Mouse (Mus musculus) adrenal gland, postnatal 4 days (tissue): ENCODE measurements at regions not wholly inside any gene's neighbourhood (a gene's known extent, or its start where the extent isn't known, plus 50 kb on each side); places are given as distances from the start of the nearest gene placed in this dataset.
"Not testable (repeated sequence)": the region's sequence is repeated elsewhere in the genome, so short reads cannot be mapped to it uniquely, and the experiment has no call there.

Source experiments
- DNase-seq, 2 experiments: peaks; one replicate each; pipeline ENCODE4 v3.0.0; 2021 to 2022; ENCODE audit warnings: low spot score in 2 of 2, mixed read lengths in 2 of 2

DNA sequence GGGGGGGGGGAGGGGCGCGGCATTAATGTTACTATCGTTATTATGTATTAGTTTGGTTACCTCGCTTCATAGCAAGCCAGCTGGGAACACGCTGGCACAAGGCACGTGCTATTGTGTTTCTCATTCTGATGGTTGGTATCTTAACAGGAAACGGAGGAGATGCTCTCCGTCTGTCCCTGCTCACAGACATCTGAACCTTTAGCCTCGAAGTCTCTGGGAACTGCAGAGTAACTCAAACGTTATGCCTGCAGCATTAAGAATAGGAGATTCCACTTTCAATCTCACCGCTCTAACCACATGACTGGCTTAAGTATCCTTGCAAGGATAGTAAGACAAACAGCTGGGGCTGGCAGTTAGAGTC lies 80.0 kb downstream of the Nfkbiz start:
- no peak for DNase-seq

DNA sequence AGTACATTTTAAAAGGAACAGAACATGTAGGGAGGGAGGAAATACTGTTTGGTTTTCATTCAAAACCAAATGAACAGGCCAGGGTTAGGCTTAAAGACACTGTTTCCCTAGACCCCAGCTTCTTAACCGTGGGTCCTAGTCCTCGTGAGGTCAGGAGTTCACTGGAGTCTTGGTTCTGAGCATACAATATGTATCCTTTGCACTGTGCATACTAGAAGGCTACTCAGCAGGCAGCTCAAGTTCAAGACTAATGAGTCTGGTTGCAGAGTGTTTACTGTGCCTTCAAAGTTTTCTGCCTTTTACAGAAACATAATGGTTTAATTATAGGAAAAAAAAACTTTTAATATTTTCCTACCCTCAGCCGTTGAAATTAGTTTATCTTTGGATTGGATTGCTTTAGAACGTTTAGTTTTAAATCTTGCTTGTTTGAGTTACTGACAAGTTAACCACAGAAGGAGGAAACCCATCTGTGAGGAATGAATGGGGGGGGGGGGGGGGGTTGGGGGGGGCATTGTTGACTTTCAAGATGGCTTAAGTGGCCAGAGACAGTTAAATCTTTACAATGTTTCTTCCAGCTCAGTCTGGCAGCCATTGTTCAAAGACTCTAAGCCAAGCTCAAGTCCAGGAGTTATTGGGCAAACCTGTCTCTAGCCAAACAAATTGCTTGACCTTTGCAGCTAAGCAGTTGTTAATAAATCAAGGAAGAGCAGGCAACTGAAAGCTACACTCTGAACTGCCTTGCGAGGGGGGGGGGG lies 80.6 kb downstream of the Nfkbiz start:
- no peak for DNase-seq

- DNase-seq: not testable (repeated sequence)
Measured at GRCm38 (mm10) chr16:55757422-55757815, 81.3 kb downstream of the Nfkbiz start.

DNA sequence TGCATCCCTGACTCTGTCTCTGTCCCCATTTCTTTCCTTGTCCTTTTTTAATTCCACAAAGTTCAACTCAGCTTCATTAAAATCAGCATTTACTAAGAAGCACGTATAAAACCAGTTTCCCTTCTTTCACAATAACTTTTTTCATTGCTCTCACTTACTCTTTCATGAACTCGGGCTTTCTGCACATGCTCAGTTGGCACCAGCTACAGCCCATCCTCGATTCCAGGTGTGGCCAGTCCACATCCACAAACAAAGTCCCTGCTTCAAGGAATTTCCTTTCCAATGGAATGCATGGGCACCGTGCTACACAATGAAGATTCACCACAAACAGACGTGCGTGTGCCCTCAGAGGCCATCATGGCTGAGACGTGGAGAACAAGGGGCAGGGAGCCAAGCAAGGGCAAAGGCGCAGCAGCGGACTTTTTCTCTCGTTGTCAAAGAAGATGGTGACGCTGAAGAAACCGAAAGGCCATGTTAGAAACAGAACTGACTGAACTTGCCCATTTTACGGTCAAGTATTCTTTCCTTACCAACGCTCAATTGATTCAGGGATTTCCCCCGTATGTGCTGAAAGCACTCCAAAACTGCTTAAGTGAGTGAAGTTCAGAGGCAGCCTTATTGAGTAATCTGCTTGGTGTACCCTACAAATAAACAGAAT lies 81.8 kb downstream of the Nfkbiz start:
- DNase-seq: no peak

GRCm38 (mm10) chr16:55755309-55755832 lies 83.3 kb downstream of the Nfkbiz start:
- DNase-seq: no peak

GRCm38 (mm10) chr16:55754092-55754763 lies 84.5 kb downstream of the Nfkbiz start:
- DNase-seq: no peak

DNA sequence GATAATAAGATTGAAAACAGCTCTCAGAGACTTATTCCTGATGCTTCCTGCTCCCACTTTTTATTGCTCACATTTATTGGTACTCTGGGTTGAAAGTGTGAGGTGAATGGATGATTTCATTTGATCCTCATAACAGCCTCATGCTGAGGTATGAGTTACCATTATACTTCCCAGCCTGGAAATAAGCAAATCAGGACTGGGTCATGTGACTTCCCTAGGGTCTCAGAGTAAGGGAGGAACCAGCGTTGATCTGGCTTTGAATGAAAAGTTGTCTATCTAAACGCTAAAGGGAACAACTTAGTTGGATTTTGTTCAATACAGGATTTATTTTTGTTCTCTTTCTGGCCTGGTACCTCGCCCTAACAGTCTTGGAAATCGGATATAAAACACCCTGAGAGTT lies 85.3 kb downstream of the Nfkbiz start:
- no peak for DNase-seq

GRCm38 (mm10) chr16:55747250-55747649 lies 91.4 kb downstream of the Nfkbiz start:
- DNase-seq: no peak

DNA sequence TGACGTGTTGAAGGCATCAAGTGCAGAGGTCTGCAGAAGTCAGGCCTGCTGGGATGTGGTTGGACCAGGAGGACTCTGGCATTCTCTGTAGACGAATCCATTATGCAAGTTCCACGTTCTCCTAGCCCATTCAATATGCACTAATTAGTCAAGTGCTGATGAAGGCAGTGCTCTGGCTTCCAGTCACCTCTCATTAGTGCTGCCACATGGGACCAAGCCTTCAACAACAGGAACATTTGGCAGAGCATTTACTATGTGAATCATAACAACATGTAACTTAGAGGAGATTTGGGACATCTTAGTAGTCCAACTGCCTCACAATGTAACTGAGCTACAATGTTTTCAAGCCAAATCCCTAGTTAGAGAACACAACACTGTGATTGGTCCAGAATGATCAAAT lies 92.5 kb downstream of the Nfkbiz start:
- no peak for DNase-seq

DNA sequence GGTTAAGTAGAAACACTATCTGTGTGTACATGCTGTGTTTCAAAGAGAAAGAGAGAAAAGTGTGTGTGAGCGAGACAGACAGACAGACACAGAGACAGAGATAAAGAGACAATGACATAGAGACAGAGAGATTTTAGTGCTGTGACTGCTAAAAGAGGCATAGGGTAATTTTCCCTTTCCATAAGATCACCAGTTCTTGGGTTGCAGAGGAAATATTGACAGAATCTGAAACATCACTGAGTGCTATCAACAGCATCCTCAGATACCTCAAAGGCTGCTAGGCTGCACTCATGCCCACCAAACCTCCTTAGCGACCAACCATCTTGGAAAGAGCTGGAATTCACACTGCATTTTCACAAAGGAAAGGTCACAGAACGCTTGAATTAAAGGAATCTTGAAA lies 93.6 kb downstream of the Nfkbiz start:
- no peak for DNase-seq

- no peak for DNase-seq
Measured at GRCm38 (mm10) chr16:55741099-55741863, 97.4 kb downstream of the Nfkbiz start.

- DNase-seq: no peak
Measured at GRCm38 (mm10) chr16:55738741-55739140, 100.0 kb downstream of the Nfkbiz start.

- no peak for DNase-seq
Measured at GRCm38 (mm10) chr16:55735476-55735968, 103.2 kb downstream of the Nfkbiz start.

DNA sequence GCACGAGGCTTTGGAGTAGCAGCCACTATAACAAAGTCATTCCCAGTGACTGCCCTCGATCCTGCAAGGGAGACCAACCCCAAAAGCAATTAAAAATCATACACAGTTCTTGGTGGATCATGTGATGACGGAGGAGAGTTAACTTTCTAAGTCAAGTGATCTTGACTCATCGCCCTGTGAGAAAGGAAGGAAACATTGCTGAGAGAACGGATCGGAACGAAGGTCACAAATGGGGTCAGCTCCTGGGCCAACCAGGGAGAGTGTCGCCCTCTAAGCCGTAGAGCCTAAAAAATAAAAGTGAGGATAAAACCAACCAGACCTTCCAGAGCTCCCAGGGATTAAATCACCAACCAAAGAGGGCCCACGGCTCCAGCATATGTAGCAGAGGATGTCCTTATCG lies 104.4 kb downstream of the Nfkbiz start:
- DNase-seq: no peak

GRCm38 (mm10) chr16:55733751-55734150 lies 104.9 kb downstream of the Nfkbiz start:
- DNase-seq: no peak

DNA sequence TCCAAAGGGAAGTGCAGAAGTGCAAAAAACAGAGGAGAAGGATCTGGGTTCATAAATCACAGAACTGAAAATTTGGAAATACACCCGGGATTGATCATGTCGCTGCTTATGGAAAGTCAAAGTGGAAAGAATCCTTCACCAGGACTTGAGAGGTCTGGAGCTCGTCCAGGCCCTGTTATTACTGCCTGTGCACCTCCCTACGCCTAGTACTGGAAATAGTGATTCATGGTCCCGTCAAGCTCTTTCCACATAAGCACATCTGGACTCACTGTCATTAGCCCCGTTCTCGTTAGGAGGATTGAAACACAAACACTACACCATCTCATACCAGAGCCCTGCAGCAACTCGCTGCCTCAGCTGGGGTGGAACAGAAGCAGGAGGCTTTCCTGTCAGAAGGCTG lies 107.7 kb downstream of the Nfkbiz start:
- no peak for DNase-seq

DNA sequence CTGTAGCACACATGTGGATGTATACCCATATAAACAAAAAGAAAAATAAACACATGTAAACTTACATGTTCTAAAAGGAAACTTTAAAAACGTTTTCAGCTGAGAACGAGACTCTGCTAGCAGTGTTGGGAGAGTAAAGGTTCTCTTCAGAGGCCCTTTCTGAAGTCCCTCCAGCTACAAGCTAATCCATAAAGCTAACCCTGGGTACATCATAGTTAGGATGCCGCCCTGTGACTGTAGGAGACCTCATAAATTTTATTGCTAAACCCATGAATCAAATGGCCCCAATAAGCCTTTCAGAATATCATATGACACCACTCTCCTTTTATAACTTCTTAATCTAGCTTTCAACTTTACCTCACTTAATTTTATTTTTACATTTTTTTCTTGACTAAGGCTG lies 112.2 kb downstream of the Nfkbiz start:
- no peak for DNase-seq

DNA sequence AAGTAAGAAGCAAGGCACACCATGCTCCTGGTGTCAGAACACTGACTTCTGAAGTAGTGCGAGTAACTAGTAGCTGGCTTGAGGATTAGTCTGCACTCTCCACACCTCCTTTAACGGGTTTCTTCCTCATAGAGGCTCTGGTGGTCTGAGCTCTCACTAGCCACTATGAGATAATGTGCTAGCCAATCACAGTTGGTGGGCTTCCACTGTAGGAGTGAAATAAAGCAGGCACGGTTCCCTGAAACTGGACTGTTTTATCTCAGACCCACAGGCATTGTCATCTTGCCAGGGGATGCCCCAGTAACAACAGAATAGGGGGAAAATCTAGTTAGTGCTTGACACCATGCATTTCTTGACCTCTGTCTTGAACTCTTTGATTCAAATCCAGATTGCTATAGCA lies 118.3 kb downstream of the Nfkbiz start:
- no peak for DNase-seq

DNA sequence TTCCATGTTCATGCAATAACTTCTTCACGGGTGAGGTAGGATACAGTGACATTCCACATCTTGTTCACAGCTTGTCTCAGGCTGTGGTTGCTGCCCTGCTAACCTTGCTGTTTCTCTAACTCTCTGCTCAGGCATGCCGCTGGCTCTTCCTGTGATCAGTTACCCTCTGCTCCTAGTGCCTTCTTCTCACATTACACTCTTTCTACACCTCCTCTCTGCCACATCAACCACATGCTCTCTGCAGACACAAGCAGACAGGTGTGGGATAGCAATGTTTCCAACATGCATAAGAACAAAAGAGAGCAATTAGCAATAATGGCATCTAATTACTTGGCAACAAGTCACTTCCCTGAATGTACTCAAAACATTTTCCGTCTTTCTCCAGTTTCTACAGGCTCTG lies 128.7 kb downstream of the Nfkbiz start:
- no peak for DNase-seq

GRCm38 (mm10) chr16:55706502-55706901 lies 132.2 kb downstream of the Nfkbiz start:
- DNase-seq: no peak

DNA sequence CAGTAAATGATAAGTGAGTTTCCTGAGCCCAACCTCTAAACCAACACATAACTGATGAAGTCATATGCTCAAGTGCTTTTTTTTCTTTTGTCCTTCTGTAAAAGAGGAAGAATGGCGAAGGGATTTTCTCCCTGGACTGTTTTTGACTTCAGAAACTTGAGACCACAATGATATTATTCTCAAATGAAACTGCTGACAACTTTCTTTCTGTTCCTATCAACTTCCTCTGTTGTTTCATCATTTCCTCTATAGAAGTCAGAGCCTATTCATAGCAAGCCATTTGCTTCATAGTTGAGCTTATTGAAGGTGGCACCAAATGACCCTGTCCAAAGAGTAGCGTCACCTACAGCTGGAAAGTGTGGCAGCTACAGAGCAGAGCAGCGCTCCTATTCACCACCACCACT lies 140.2 kb downstream of the Nfkbiz start:
- no peak for DNase-seq
